Mouse (Mus musculus): ENCODE results near the gene Zfp958.
"Not testable (repeated sequence)": the region's sequence is repeated elsewhere in the genome, so short reads cannot be mapped to it uniquely, and the experiment has no call there.

Zfp958 gene

GRCm38 (mm10) chr8:4612932-4613853 lies at the start of gene Zfp958:
TSS of gene Zfp958 (plus strand) at chr8:4613167.
- peak; percentile 98 for DNase-seq (ENCODE audit: low read depth)

GRCm38 (mm10) chr8:4581986-4582385 lies 31.0 kb upstream of the Zfp958 start:
- no peak for DNase-seq (ENCODE audit: low read depth)

- no peak for DNase-seq (ENCODE audit: low read depth)
Observed at GRCm38 (mm10) chr8:4582754-4583178, 30.2 kb upstream of the Zfp958 start.

GRCm38 (mm10) chr8:4584660-4585059 lies 28.3 kb upstream of the Zfp958 start:
- no peak for DNase-seq (ENCODE audit: low read depth)

- DNase-seq (ENCODE audit: low read depth), result no peak
Observed at GRCm38 (mm10) chr8:4586356-4586755, 26.6 kb upstream of the Zfp958 start.

GRCm38 (mm10) chr8:4588165-4589000 lies 24.6 kb upstream of the Zfp958 start:
- peak; percentile 86 for DNase-seq (ENCODE audit: low read depth)

- no peak for DNase-seq (ENCODE audit: low read depth)
Observed at GRCm38 (mm10) chr8:4608896-4609295, 4.1 kb upstream of the Zfp958 start.

- DNase-seq (ENCODE audit: low read depth), result peak; percentile 32
Observed at GRCm38 (mm10) chr8:4611626-4612175, 1.3 kb upstream of the Zfp958 start.

- no peak for DNase-seq (ENCODE audit: low read depth)
Observed at GRCm38 (mm10) chr8:4627349-4627748, 14.4 kb downstream of the Zfp958 start.

GRCm38 (mm10) chr8:4637071-4637470 lies 24.1 kb downstream of the Zfp958 start:
- DNase-seq (ENCODE audit: low read depth), result no peak

- not testable (repeated sequence) for DNase-seq (ENCODE audit: low read depth)
Observed at GRCm38 (mm10) chr8:4642974-4643373, 30.0 kb downstream of the Zfp958 start.

- peak; percentile 81 for DNase-seq (ENCODE audit: low read depth)
Observed at GRCm38 (mm10) chr8:4656536-4656935, 43.6 kb downstream of the Zfp958 start.

GRCm38 (mm10) chr8:4675191-4676003 lies 62.4 kb downstream of the Zfp958 start:
- peak; percentile 8 for DNase-seq (ENCODE audit: low read depth)

GRCm38 (mm10) chr8:4676586-4676985 lies 63.6 kb downstream of the Zfp958 start:
- peak; percentile 34 for DNase-seq (ENCODE audit: low read depth)

- DNase-seq (ENCODE audit: low read depth), result peak; percentile 98
Observed at GRCm38 (mm10) chr8:4677265-4678217, 64.6 kb downstream of the Zfp958 start.

- DNase-seq (ENCODE audit: low read depth), result peak; percentile 95
Observed at GRCm38 (mm10) chr8:4678218-4678907, 65.4 kb downstream of the Zfp958 start.

GRCm38 (mm10) chr8:4678908-4679545 lies 66.1 kb downstream of the Zfp958 start:
- peak; percentile 77 for DNase-seq (ENCODE audit: low read depth)

- peak; percentile 10 for DNase-seq (ENCODE audit: low read depth)
Observed at GRCm38 (mm10) chr8:4679796-4680195, 66.8 kb downstream of the Zfp958 start.

Measured in NIH3T3 (cell line).